Mouse (Mus musculus): ENCODE measurements around the gene Tnf. TPM values are rescaled to one million over a fixed set of nuclear protein-coding genes. Genes with fewer than 3 reads are reported as not detected.

Gene Tnf
- 2.2 and 3.1 TPM in 2 replicates for polyA plus RNA-seq (2012; rRNA removed; ENCODE audit: low replicate concordance)

DNA sequence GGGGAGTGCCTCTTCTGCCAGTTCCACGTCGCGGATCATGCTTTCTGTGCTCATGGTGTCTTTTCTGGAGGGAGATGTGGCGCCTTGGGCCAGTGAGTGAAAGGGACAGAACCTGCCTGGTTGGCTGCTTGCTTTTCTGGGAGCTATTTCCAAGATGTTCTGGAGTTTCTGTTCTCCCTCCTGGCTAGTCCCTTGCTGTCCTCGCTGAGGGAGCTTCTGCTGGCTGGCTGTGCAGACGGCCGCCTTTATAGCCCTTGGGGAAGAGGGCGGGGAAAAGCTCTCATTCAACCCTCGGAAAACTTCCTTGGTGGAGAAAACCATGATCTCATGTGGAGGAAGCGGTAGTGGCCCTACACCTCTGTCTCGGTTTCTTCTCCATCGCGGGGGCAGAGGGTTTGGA lies at the start of gene Tnf:
Gene Tnf, minus strand, starts transcription at position 221 of the 400 bp plus-strand sequence.

GRCm38 (mm10) chr17:35241305-35242014 lies 39.7 kb upstream of the Tnf start, which contains the start of gene Ddx39b:
Gene Ddx39b, plus strand, starts transcription at chr17:35241746.

DNA sequence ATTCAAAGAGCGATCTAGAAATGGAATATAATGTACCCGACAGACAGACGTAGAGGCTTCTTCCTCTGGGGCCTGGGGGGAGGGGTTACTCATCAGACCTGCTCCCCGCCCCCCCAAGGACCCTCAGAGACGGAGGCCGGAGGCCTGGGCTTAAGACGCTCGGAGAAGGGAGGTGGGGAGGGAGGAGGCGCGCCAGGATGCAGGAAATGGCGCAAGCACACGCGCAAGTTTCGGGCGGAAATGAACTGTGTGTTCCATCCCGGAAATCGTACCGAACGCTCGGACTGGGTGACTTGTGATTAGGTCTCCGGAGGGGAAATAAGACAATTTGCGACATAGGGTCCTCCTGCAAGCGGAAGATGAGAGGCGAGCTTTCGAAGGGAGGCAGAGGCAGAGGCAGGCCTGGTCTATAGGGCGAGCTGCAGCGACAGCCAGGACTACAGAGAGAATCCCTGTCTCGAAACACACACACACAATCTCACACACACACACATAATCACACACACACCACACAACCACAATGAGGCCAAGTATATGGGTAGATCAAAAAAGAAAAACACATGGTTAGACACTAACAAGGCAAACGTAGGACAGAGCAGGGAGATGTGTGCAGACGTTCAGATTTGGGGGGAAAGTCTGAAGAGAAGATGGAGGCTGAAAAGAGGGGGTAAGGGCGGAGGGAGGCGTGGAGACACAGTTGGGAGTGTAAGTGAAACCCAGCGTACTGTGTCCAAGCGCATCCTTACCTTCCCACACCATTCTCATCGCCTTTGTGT lies 34.0 kb upstream of the Tnf start, which contains the start of gene Nfkbil1:
Gene Nfkbil1, minus strand, starts transcription at position 179 of the 776 bp plus-strand sequence.

GRCm38 (mm10) chr17:35233114-35233980 lies 31.5 kb upstream of the Tnf start, which contains the start of gene Atp6v1g2:
Gene Atp6v1g2, plus strand, starts transcription at chr17:35233660.

DNA sequence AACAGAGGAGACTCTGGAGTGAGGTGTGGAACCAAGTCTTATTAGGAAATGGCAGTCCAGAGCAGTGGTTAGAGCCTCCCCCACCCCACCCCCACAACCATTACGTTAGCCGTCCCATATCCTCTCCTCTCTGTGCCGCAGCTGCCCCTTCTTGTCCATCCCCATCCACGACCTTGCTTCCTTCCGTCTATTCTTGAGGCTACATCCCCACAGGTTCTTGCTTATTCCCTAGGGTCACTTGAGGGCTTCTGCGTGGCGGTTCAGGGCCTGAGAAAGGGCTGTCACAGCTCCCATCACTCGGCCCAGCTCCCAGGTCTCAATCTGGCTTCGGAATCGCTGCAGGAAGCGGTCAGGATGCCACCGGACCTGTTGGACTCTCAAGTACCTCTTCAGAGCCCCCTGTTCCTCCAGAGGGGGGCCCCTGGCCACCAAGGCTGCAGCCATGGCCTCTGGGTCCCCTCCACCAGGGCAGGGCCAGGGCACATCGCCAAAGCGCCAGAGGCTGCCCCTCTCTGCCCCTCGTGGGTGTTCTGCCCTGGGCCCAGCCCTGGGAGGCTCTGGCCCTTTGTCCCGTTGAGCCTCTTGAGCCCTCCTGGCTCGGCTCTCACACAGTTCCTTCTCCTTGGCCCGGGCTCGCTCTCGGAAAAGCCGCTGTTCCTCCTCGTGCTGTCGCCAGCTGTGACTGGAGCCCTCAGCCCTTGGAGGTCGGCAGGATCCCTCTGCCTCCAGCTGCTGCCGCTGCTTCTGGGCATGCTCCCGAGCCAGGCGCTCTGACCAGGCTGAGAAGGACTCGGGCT lies 18.5 kb upstream of the Tnf start, which contains the start of gene Gm16181:
Gene Gm16181, plus strand, starts transcription at position 679 of the 797 bp plus-strand sequence.

GRCm38 (mm10) chr17:35204494-35205379 lies 2.9 kb upstream of the Tnf start, which contains the start of gene Lta:
Gene Lta, minus strand, starts transcription at chr17:35205351.

GRCm38 (mm10) chr17:35193881-35194843 lies 7.6 kb downstream of the Tnf start, which contains the start of gene Ltb:
Gene Ltb, plus strand, starts transcription at chr17:35194439.

DNA sequence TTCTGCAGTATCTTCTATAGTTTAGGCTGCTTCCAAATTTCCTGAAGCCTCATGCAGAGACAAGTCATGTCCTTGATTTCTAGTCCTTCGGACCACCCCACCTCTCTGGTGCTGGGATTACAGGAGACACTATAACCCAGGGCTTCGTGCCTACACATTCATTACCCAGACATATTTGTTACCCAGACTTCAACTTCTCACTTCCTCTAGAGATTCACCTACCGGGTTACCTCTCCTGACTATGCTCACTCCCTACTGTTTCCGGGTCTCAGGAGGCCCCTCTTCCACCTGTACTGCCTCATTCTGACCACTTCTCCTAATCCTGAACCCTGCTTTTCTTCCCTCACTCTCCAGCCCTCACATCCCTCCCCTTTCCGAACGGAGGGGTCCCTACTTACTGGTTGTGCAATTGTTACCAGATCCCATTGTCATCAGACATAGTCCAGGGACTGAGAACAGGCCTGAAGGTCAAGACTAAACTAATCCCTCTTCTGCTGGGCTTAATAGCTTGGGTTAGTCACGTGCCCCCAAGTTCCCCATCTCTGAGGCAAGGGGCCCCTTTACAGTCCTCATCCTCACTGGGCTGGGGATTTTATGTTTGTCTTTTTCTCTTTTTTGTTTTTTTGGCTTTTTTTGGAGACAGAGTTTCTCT lies 13.7 kb downstream of the Tnf start, which contains the start of gene Lst1:
Gene Lst1, minus strand, starts transcription at position 481 of the 652 bp plus-strand sequence.

GRCm38 (mm10) chr17:35175968-35176367 lies 25.8 kb downstream of the Tnf start, which contains the start of gene Aif1:
Gene Aif1, minus strand, starts transcription at chr17:35176068.

GRCm38 (mm10) chr17:35164568-35165450 lies 37.0 kb downstream of the Tnf start, which contains the start of gene Prrc2a:
Gene Prrc2a, minus strand, starts transcription at chr17:35164897.

Other genes with a start within 250 kb of the Tnf start
- 15.3 and 47.3 TPM in 2 replicates for gene Hspa1b, start 242.8 kb downstream of the Tnf start, polyA plus RNA-seq (2012; rRNA removed; ENCODE audit: low replicate concordance)
- not detected in 2 replicates for gene Gm20481, start 232.1 kb downstream of the Tnf start, polyA plus RNA-seq (2012; rRNA removed; ENCODE audit: low replicate concordance)
- gene Hspa1a, start 229.9 kb downstream of the Tnf start, polyA plus RNA-seq (2012; rRNA removed; ENCODE audit: low replicate concordance): 8.7 and 27.0 TPM in 2 replicates
- gene Hspa1l, start 229.3 kb downstream of the Tnf start, polyA plus RNA-seq (2012; rRNA removed; ENCODE audit: low replicate concordance): 0.46 and 0.59 TPM in 2 replicates
- 69.2 and 79.0 TPM in 2 replicates for gene Lsm2, start 220.1 kb downstream of the Tnf start, polyA plus RNA-seq (2012; rRNA removed; ENCODE audit: low replicate concordance)
- gene Vars, start 201.0 kb downstream of the Tnf start, polyA plus RNA-seq (2012; rRNA removed; ENCODE audit: low replicate concordance): 61.9 and 207 TPM in 2 replicates
- gene Vwa7, start 185.4 kb downstream of the Tnf start, polyA plus RNA-seq (2012; rRNA removed; ENCODE audit: low replicate concordance): 0.39 and 0.62 TPM in 2 replicates
- gene Sapcd1, start 174.0 kb downstream of the Tnf start, polyA plus RNA-seq (2012; rRNA removed; ENCODE audit: low replicate concordance): 0.54 and 1.7 TPM in 2 replicates
- 1.8 TPM in 2 replicates for gene Msh5, start 155.3 kb downstream of the Tnf start, polyA plus RNA-seq (2012; rRNA removed; ENCODE audit: low replicate concordance)
- 87.4 and 180 TPM in 2 replicates for gene Clic1, start 152.0 kb downstream of the Tnf start, polyA plus RNA-seq (2012; rRNA removed; ENCODE audit: low replicate concordance)
- gene Ddah2, start 143.0 kb downstream of the Tnf start, polyA plus RNA-seq (2012; rRNA removed; ENCODE audit: low replicate concordance): 59.2 and 121 TPM in 2 replicates
- gene Ly6g6c, start 136.6 kb downstream of the Tnf start, polyA plus RNA-seq (2012; rRNA removed; ENCODE audit: low replicate concordance): 0.17 TPM in 1 of 2 replicates, not detected in the other
- gene Mpig6b, start 135.8 kb downstream of the Tnf start, polyA plus RNA-seq (2012; rRNA removed; ENCODE audit: low replicate concordance): 0.09 and 0.21 TPM in 2 replicates
- gene Ly6g6e, start 125.1 kb downstream of the Tnf start, polyA plus RNA-seq (2012; rRNA removed; ENCODE audit: low replicate concordance): 0.24 and 4.5 TPM in 2 replicates
- gene Ly6g6d, start 123.9 kb downstream of the Tnf start, polyA plus RNA-seq (2012; rRNA removed; ENCODE audit: low replicate concordance): 2.3 and 5.4 TPM in 2 replicates
- gene Ly6g6f, start 116.4 kb downstream of the Tnf start, polyA plus RNA-seq (2012; rRNA removed; ENCODE audit: low replicate concordance): not detected in 2 replicates
- gene Abhd16a, start 112.7 kb downstream of the Tnf start, polyA plus RNA-seq (2012; rRNA removed; ENCODE audit: low replicate concordance): 206 and 214 TPM in 2 replicates
- 3.1 TPM in 1 of 2 replicates, not detected in the other for gene Ly6g5c, start 93.7 kb downstream of the Tnf start, polyA plus RNA-seq (2012; rRNA removed; ENCODE audit: low replicate concordance)
- gene Ly6g5b, start 86.6 kb downstream of the Tnf start, polyA plus RNA-seq (2012; rRNA removed; ENCODE audit: low replicate concordance): 1.9 and 3.2 TPM in 2 replicates
- 12.3 and 16.6 TPM in 2 replicates for gene Gpank1, start 80.6 kb downstream of the Tnf start, polyA plus RNA-seq (2012; rRNA removed; ENCODE audit: low replicate concordance)
- gene Csnk2b, start 80.0 kb downstream of the Tnf start, polyA plus RNA-seq (2012; rRNA removed; ENCODE audit: low replicate concordance): 304 and 310 TPM in 2 replicates
- gene D17H6S53E, start 75.6 kb downstream of the Tnf start, polyA plus RNA-seq (2012; rRNA removed; ENCODE audit: low replicate concordance): 6.4 and 11.3 TPM in 2 replicates
- 0.17 TPM in 1 of 2 replicates, not detected in the other for gene Apom, start 70.0 kb downstream of the Tnf start, polyA plus RNA-seq (2012; rRNA removed; ENCODE audit: low replicate concordance)
- gene Bag6, start 66.8 kb downstream of the Tnf start, polyA plus RNA-seq (2012; rRNA removed; ENCODE audit: low replicate concordance): 178 and 246 TPM in 2 replicates
- gene Prrc2a, start 37.1 kb downstream of the Tnf start, polyA plus RNA-seq (2012; rRNA removed; ENCODE audit: low replicate concordance): 249 and 404 TPM in 2 replicates
- gene Aif1, start 25.9 kb downstream of the Tnf start, polyA plus RNA-seq (2012; rRNA removed; ENCODE audit: low replicate concordance): 1.9 and 5.2 TPM in 2 replicates
- gene Lst1, start 13.6 kb downstream of the Tnf start, polyA plus RNA-seq (2012; rRNA removed; ENCODE audit: low replicate concordance): 23.5 and 60.6 TPM in 2 replicates
- gene Ltb, start 7.6 kb downstream of the Tnf start, polyA plus RNA-seq (2012; rRNA removed; ENCODE audit: low replicate concordance): 4.2 and 11.0 TPM in 2 replicates
- 0.16 and 0.69 TPM in 2 replicates for gene Lta, start 3.3 kb upstream of the Tnf start, polyA plus RNA-seq (2012; rRNA removed; ENCODE audit: low replicate concordance)
- gene Gm16181, start 18.8 kb upstream of the Tnf start, polyA plus RNA-seq (2012; rRNA removed; ENCODE audit: low replicate concordance): 0.64 and 4.9 TPM in 2 replicates
- 7.5 and 9.8 TPM in 2 replicates for gene Atp6v1g2, start 31.7 kb upstream of the Tnf start, polyA plus RNA-seq (2012; rRNA removed; ENCODE audit: low replicate concordance)
- 14.3 and 18.2 TPM in 2 replicates for gene Nfkbil1, start 33.8 kb upstream of the Tnf start, polyA plus RNA-seq (2012; rRNA removed; ENCODE audit: low replicate concordance)
- gene Ddx39b, start 39.7 kb upstream of the Tnf start, polyA plus RNA-seq (2012; rRNA removed; ENCODE audit: low replicate concordance): 285 and 496 TPM in 2 replicates
- gene H2-D1, start 60.7 kb upstream of the Tnf start, polyA plus RNA-seq (2012; rRNA removed; ENCODE audit: low replicate concordance): 1,137 and 2,644 TPM in 2 replicates
- not detected in 2 replicates for gene H2-Q1, start 118.4 kb upstream of the Tnf start, polyA plus RNA-seq (2012; rRNA removed; ENCODE audit: low replicate concordance)
- gene H2-Q2, start 140.2 kb upstream of the Tnf start, polyA plus RNA-seq (2012; rRNA removed; ENCODE audit: low replicate concordance): 2.4 TPM in 1 of 2 replicates, not detected in the other
- gene H2-Q4, start 177.6 kb upstream of the Tnf start, polyA plus RNA-seq (2012; rRNA removed; ENCODE audit: low replicate concordance): 120 and 169 TPM in 2 replicates
- gene H2-Q6, start 222.8 kb upstream of the Tnf start, polyA plus RNA-seq (2012; rRNA removed; ENCODE audit: low replicate concordance): 60.7 and 141 TPM in 2 replicates
- gene H2-Q7, start 237.1 kb upstream of the Tnf start, polyA plus RNA-seq (2012; rRNA removed; ENCODE audit: low replicate concordance): 158 and 289 TPM in 2 replicates

All from subcutaneous adipose tissue, adult 2 months (tissue).